Mouse (Mus musculus): ENCODE measurements around the gene Slc30a2. TPM values are rescaled to one million over a fixed set of nuclear protein-coding genes. Genes with fewer than 3 reads are reported as not detected.
A peak's percentile ranks its signal among the peaks of the same experiment; 100 is the strongest.

The Slc30a2 gene
- polyA plus RNA-seq, 1 experiment, result 4.0 TPM

DNA sequence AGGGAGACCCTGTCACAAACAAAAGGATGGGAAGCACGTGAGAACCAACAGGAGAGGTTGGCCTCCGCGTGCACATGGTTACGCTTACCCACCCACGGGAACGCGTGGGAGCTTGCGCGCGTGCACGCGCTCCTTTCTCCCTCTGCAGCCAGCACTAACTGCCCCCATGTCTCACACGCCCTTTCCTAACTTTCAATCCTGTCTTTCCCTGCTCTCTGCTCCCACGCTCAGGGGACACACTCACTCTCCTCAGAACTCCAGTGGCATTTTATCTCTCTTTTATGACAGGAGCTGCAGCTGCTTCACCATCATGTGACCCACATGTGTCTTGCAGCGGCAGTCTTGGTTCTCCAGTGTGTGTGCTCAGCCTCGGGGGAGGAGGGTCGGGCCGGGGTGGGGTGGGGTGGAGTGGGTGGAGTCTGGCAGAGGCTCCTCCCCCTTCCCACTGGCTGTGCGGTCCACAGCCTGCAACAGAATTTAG, 58.2 kb downstream of the Slc30a2 start:
- Histone ChIP-seq H3K4me1 (ENCODE audit: control insufficient read depth, insufficient read depth, insufficient read length) (peaks cover 15% of the 10 kb centered on the region), H3K27me3 (ENCODE audit: control insufficient read depth, insufficient read depth, low read length) (0 out of 2 replicates have a peak, but pooled peaks cover 2% of the 10 kb centered on the region), H3K4me3 (ENCODE audit: extremely low read depth, insufficient read depth, insufficient read length) (no peak overlapping the region), H3K36me3 (ENCODE audit: control insufficient read depth, insufficient read depth, low read length) (no peaks in the 10 kb centered on the region), H3K27ac (ENCODE audit: insufficient read depth, low read length) (no peak overlapping the region)
- TF ChIP-seq CTCF (IDR thresholded peaks at IDR 0.05; ENCODE audit: extremely low read depth, insufficient read depth, insufficient read length, insufficient replicate concordance) (no peak), POLR2A (IDR thresholded peaks at IDR 0.05; ENCODE audit: low read depth, low read length) (no peak)
- DNase-seq (ENCODE audit: low read depth in 1 of 2, low spot score in 2 of 2), result peak in 1 of 2 experiments; percentile 21
- WGBS, result 5% methylated on average over 19 of the region's 19 CpGs

- TF ChIP-seq CTCF (IDR thresholded peaks at IDR 0.05; ENCODE audit: extremely low read depth, insufficient read depth, insufficient read length, insufficient replicate concordance) (no peak), POLR2A (IDR thresholded peaks at IDR 0.05; ENCODE audit: low read depth, low read length) (no peak)
- Histone ChIP-seq H3K4me1 (ENCODE audit: control insufficient read depth, insufficient read depth, insufficient read length) (peaks cover 15% of the 10 kb centered on the region), H3K36me3 (ENCODE audit: control insufficient read depth, insufficient read depth, low read length) (no peaks in the 10 kb centered on the region), H3K27ac (ENCODE audit: insufficient read depth, low read length) (no peak overlapping the region), H3K27me3 (ENCODE audit: control insufficient read depth, insufficient read depth, low read length) (0 out of 2 replicates have a peak, but pooled peaks cover 2% of the 10 kb centered on the region), H3K4me3 (ENCODE audit: extremely low read depth, insufficient read depth, insufficient read length) (no peak overlapping the region)
- no peak for DNase-seq (ENCODE audit: low read depth in 1 of 2, low spot score in 2 of 2)
- WGBS, result 19% methylated on average over 16 of the region's 16 CpGs
Measured at GRCm38 (mm10) chr4:134401856-134402570, 59.0 kb downstream of the Slc30a2 start.

DNA sequence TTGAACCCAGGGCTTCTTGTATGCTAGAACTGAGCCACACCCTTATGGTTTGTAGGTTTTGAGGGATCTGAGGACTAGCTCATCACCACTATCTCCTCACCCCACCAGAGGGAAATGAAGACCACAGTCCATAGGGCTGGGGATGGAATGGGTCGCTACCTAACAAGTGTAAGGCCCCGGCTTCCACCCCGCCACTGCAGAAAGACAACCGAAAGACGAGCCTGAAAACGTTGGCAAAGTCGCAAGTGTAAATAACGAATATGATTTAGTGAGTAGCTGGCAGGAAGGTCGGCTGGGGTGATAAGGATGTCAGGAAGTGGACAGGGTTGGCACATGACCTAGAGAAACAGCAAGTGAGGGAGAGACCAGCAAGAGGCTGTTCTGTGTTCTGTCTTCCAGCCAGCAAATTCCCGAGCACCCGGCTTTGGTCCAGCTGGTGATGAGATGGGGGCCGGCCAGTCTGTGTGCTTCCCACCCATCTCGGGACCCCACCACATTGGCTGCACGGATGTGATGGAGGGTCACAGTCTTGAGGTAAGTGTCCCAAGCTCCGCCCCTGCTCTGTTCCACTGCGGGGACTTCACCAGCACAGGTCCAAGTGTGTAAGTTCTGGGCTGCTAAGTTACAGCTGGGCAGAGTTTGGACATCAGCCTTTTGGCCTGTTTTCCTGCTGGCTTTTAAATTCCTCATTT, 59.7 kb downstream of the Slc30a2 start:
- H3K36me3 ChIP-seq (ENCODE audit: control insufficient read depth, insufficient read depth, low read length), result no peaks in the 10 kb centered on the region
- 0 out of 2 replicates have a peak, but pooled peaks cover 2% of the 10 kb centered on the region for H3K27me3 ChIP-seq (ENCODE audit: control insufficient read depth, insufficient read depth, low read length)
- TF ChIP-seq CTCF (IDR thresholded peaks at IDR 0.05; ENCODE audit: extremely low read depth, insufficient read depth, insufficient read length, insufficient replicate concordance), result no peak
- no peak for TF ChIP-seq POLR2A (IDR thresholded peaks at IDR 0.05; ENCODE audit: low read depth, low read length)
- no peak for DNase-seq (ENCODE audit: low read depth in 1 of 2, low spot score in 2 of 2)
- no peak overlapping the region for H3K4me3 ChIP-seq (ENCODE audit: extremely low read depth, insufficient read depth, insufficient read length)
- H3K4me1 ChIP-seq (ENCODE audit: control insufficient read depth, insufficient read depth, insufficient read length), result peaks cover 15% of the 10 kb centered on the region
- no peak overlapping the region; the same call in 1 of the 2 replicates for H3K27ac ChIP-seq (ENCODE audit: insufficient read depth, low read length)
- 15% methylated on average over 16 of the region's 16 CpGs for WGBS

DNA sequence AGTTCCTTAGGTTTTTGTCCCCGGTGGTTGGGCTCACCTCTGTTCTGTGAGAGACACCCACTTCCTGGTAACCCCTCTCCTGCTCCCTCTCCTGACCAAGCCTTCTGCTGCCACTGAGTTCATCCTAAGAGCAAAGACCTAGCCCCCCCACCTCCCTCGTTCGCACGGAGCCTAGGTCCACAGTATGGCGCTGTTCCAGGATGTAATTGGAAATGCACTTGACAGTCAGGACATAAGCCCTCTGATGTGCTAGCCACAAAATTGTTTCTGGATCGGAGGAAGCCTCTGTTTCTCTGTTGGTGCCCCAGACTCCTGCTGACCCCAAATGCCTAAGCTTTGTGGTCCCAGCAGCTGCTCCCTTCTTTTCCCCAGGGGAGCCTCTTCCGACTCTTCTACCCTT, 60.7 kb downstream of the Slc30a2 start:
- 22% methylated on average over 7 of the region's 7 CpGs for WGBS
- no peak overlapping the region for H3K27ac ChIP-seq (ENCODE audit: insufficient read depth, low read length)
- no peak overlapping the region for H3K4me3 ChIP-seq (ENCODE audit: extremely low read depth, insufficient read depth, insufficient read length)
- peaks cover 15% of the 10 kb centered on the region for H3K4me1 ChIP-seq (ENCODE audit: control insufficient read depth, insufficient read depth, insufficient read length)
- DNase-seq (ENCODE audit: low read depth in 1 of 2, low spot score in 2 of 2), result no peak
- H3K27me3 ChIP-seq (ENCODE audit: control insufficient read depth, insufficient read depth, low read length), result 0 out of 2 replicates have a peak, but pooled peaks cover 2% of the 10 kb centered on the region
- H3K36me3 ChIP-seq (ENCODE audit: control insufficient read depth, insufficient read depth, low read length), result no peaks in the 10 kb centered on the region
- TF ChIP-seq CTCF (IDR thresholded peaks at IDR 0.05; ENCODE audit: extremely low read depth, insufficient read depth, insufficient read length, insufficient replicate concordance) (no peak), POLR2A (IDR thresholded peaks at IDR 0.05; ENCODE audit: low read depth, low read length) (no peak)

Other genes with a start within 250 kb of the Slc30a2 start
- 400 and 461 TPM in 2 replicates for gene Cd52, start 248.1 kb upstream of the Slc30a2 start, polyA plus RNA-seq (2012; rRNA removed)
- gene Ubxn11, start 240.6 kb upstream of the Slc30a2 start, polyA plus RNA-seq (2012; rRNA removed), result 33.7 and 43.0 TPM in 2 replicates
- 1,465 and 2,211 TPM in 2 replicates for gene Sh3bgrl3, start 214.4 kb upstream of the Slc30a2 start, polyA plus RNA-seq (2012; rRNA removed)
- gene Cep85, start 156.1 kb upstream of the Slc30a2 start, polyA plus RNA-seq (2012; rRNA removed), result 15.2 and 20.8 TPM in 2 replicates
- not detected in 2 replicates for gene Gm7534, start 140.2 kb upstream of the Slc30a2 start, polyA plus RNA-seq (2012; rRNA removed)
- not detected in 2 replicates for gene Catsper4, start 115.8 kb upstream of the Slc30a2 start, polyA plus RNA-seq (2012; rRNA removed)
- gene Cnksr1, start 104.8 kb upstream of the Slc30a2 start, polyA plus RNA-seq (2012; rRNA removed), result 0.26 TPM in 2 replicates
- gene E130218I03Rik, start 99.5 kb upstream of the Slc30a2 start, polyA plus RNA-seq (2012; rRNA removed), result not detected in 2 replicates
- gene Zfp593, start 97.6 kb upstream of the Slc30a2 start, polyA plus RNA-seq (2012; rRNA removed), result 7.4 and 11.5 TPM in 2 replicates
- not detected in 2 replicates for gene Gm30191, start 96.2 kb upstream of the Slc30a2 start, polyA plus RNA-seq (2012; rRNA removed)
- 6.9 and 10.2 TPM in 2 replicates for gene Grrp1, start 89.1 kb upstream of the Slc30a2 start, polyA plus RNA-seq (2012; rRNA removed)
- 3.6 and 3.9 TPM in 2 replicates for gene Pdik1l, start 55.3 kb upstream of the Slc30a2 start, polyA plus RNA-seq (2012; rRNA removed)
- gene Trim63, start 28.1 kb upstream of the Slc30a2 start, polyA plus RNA-seq (2012; rRNA removed), result 0.12 and 0.32 TPM in 2 replicates
- 7.2 and 8.5 TPM in 2 replicates for gene Extl1, start 40.7 kb downstream of the Slc30a2 start, polyA plus RNA-seq (2012; rRNA removed)
- 3.8 and 4.9 TPM in 2 replicates for gene Pafah2, start 53.1 kb downstream of the Slc30a2 start, polyA plus RNA-seq (2012; rRNA removed)
- 13.8 and 17.1 TPM in 2 replicates for gene Stmn1, start 125.1 kb downstream of the Slc30a2 start, polyA plus RNA-seq (2012; rRNA removed)
- gene Paqr7, start 153.5 kb downstream of the Slc30a2 start, polyA plus RNA-seq (2012; rRNA removed), result 29.4 and 36.2 TPM in 2 replicates
- gene Aunip, start 167.8 kb downstream of the Slc30a2 start, polyA plus RNA-seq (2012; rRNA removed), result 0.39 and 0.80 TPM in 2 replicates
- gene Mtfr1l, start 192.2 kb downstream of the Slc30a2 start, polyA plus RNA-seq (2012; rRNA removed), result 37.4 and 55.2 TPM in 2 replicates
- gene Selenon, start 209.0 kb downstream of the Slc30a2 start, polyA plus RNA-seq (2012; rRNA removed), result 8.0 and 8.3 TPM in 2 replicates